Mouse (Mus musculus) stomach, postnatal 0 days (tissue): ENCODE results near the gene Hexim2. TPM values are rescaled to one million over a fixed set of nuclear protein-coding genes. Genes with fewer than 3 reads are reported as not detected.

Experiments used
- ATAC-seq: fragments of 200-750 bp; cut with Nextera tagmentation; 2 replicates; pipeline ENCODE4 v1.8.0; 2017; ENCODE audit not compliant: low FRiP score, low TSS enrichment
- DNase-seq: peaks from one replicate; pipeline ENCODE4 v3.0.0-alpha.2; 2016; ENCODE audit warnings: low spot score
- H3K27ac ChIP-seq: fragments of 300-500 bp; sonication (generic); replicated peaks from 2 replicates; pipeline ENCODE4 v1.5.1; 2014; ENCODE audit warnings: mild to moderate bottlenecking, control low read depth
- H3K27me3 ChIP-seq: fragments of 300-500 bp; sonication (generic); 2 replicates; pipeline ENCODE4 v1.6.1; 2014; ENCODE audit warnings: low read length; ENCODE audit not compliant: control insufficient read depth, insufficient read depth
- H3K36me3 ChIP-seq: fragments of 300-500 bp; sonication (generic); 2 replicates; pipeline ENCODE4 v1.6.1; 2014; ENCODE audit warnings: low read length, mixed read lengths; ENCODE audit not compliant: control insufficient read depth, insufficient read depth
- H3K4me1 ChIP-seq: fragments of 300-500 bp; sonication (generic); replicated peaks from 2 replicates; pipeline ENCODE4 v1.6.1; 2014; ENCODE audit warnings: antibody characterized with exemption; ENCODE audit not compliant: control insufficient read depth, insufficient read depth
- H3K4me2 ChIP-seq: fragments of 300-500 bp; sonication (generic); replicated peaks from 2 replicates; pipeline ENCODE4 v1.6.1; 2014; ENCODE audit warnings: low read depth, mild to moderate bottlenecking, control low read depth, moderate library complexity
- H3K4me3 ChIP-seq: fragments of 300-500 bp; sonication (generic); 2 replicates; pipeline ENCODE4 v1.5.1; 2014; ENCODE audit warnings: low read depth, low read length, control low read depth
- H3K9ac ChIP-seq: fragments of 300-500 bp; sonication (generic); 2 replicates; pipeline ENCODE4 v1.6.1; 2014; ENCODE audit warnings: mild to moderate bottlenecking, low read length, control low read depth, mixed read lengths
- H3K9me3 ChIP-seq: fragments of 300-500 bp; sonication (generic); 2 replicates; pipeline ENCODE4 v1.6.1; 2016; ENCODE audit warnings: low read length; ENCODE audit not compliant: control insufficient read depth
- CTCF ChIP-seq: IDR thresholded peaks from 2 replicates; pipeline ENCODE4 v1.5.1; 2016; ENCODE audit warnings: antibody characterized with exemption, low read depth, mild to moderate bottlenecking, moderate library complexity
- EP300 ChIP-seq: optimal IDR thresholded peaks from 2 replicates; pipeline ENCODE3; 2016; ENCODE audit warnings: antibody characterized with exemption
- WGBS: fragments of 180-500 bp; shearing (Covaris S2); extraction: QIAGEN DNeasy Blood & Tissue Kit; methylation state at CpG from one replicate; pipeline ENCODE4 v1.1.7; 2014; 5-methylcytosine and 5-hydroxymethylcytosine counted together
- polyA plus RNA-seq: library from polyadenylated mRNA; unstranded; fragments of >200 nt; fragmentation: Nextera tagmentation; extraction: Ambion mirVana; gene quantifications from 2 replicates; pipeline ENCODE4 v1.2.1, GENCODE M21; 2015

The Hexim2 gene
- polyA plus RNA-seq, 1 experiment from 2014 or later: 3.7 TPM

- Histone ChIP-seq H3K27me3 (peaks cover 10% of the 10 kb centered on the region; the same call in 1 of the 2 replicates), H3K4me1 (no peaks in the 10 kb centered on the region), H3K9ac (no peak overlapping the region), H3K4me3 (no peak overlapping the region), H3K36me3 (no peaks in the 10 kb centered on the region), H3K9me3 (no peaks in the 10 kb centered on the region), H3K27ac (no peak overlapping the region), H3K4me2 (no peak overlapping the region; the same call in 1 of the 2 replicates)
- TF ChIP-seq EP300 (no peak), CTCF (no peak)
- 63% methylated on average over 9 of the region's 9 CpGs for WGBS
- DNase-seq: no peak
- ATAC-seq: no peak
Measured at GRCm38 (mm10) chr11:103171703-103172391, 39.6 kb downstream of the Hexim2 start.

- Histone ChIP-seq H3K4me1 (no peaks in the 10 kb centered on the region), H3K36me3 (no peaks in the 10 kb centered on the region), H3K27me3 (peaks cover 10% of the 10 kb centered on the region; the same call in 1 of the 2 replicates), H3K4me2 (no peak overlapping the region), H3K4me3 (no peak overlapping the region), H3K9me3 (no peaks in the 10 kb centered on the region), H3K9ac (no peak overlapping the region), H3K27ac (no peak overlapping the region)
- TF ChIP-seq CTCF (no peak), EP300 (no peak)
- ATAC-seq: no peak
- 75% methylated on average over 6 of the region's 6 CpGs for WGBS
- DNase-seq: no peak
Measured at GRCm38 (mm10) chr11:103172392-103173040, 40.3 kb downstream of the Hexim2 start.

GRCm38 (mm10) chr11:103173041-103173770, 41.0 kb downstream of the Hexim2 start:
- no peak overlapping the region for H3K27ac ChIP-seq
- no peak overlapping the region for H3K4me3 ChIP-seq
- WGBS: 86% methylated on average over 7 of the region's 7 CpGs
- no peak for DNase-seq
- no peak overlapping the region for H3K4me2 ChIP-seq
- H3K9me3 ChIP-seq: no peaks in the 10 kb centered on the region
- no peaks in the 10 kb centered on the region for H3K4me1 ChIP-seq
- H3K9ac ChIP-seq: no peak overlapping the region
- TF ChIP-seq EP300 (no peak), CTCF (no peak)
- peaks cover 10% of the 10 kb centered on the region; the same call in 1 of the 2 replicates for H3K27me3 ChIP-seq
- H3K36me3 ChIP-seq: no peaks in the 10 kb centered on the region
- ATAC-seq: no peak

- ATAC-seq (no peak), DNase-seq (no peak)
- TF ChIP-seq CTCF (no peak), EP300 (no peak)
- Histone ChIP-seq H3K36me3 (no peaks in the 10 kb centered on the region), H3K27me3 (peaks cover 10% of the 10 kb centered on the region; the same call in 1 of the 2 replicates), H3K4me2 (no peak overlapping the region), H3K4me3 (no peak overlapping the region), H3K4me1 (no peaks in the 10 kb centered on the region), H3K9ac (no peak overlapping the region), H3K27ac (no peak overlapping the region), H3K9me3 (no peaks in the 10 kb centered on the region)
- 92% methylated on average over 11 of the region's 11 CpGs for WGBS
Measured at GRCm38 (mm10) chr11:103173771-103174344, 41.6 kb downstream of the Hexim2 start.

GRCm38 (mm10) chr11:103174411-103174832, 42.2 kb downstream of the Hexim2 start:
- TF ChIP-seq EP300: no peak
- no peaks in the 10 kb centered on the region for H3K9me3 ChIP-seq
- no peak for DNase-seq
- H3K9ac ChIP-seq: no peak overlapping the region
- WGBS: 69% methylated on average over 5 of the region's 5 CpGs
- ATAC-seq: no peak
- no peaks in the 10 kb centered on the region for H3K36me3 ChIP-seq
- no peaks in the 10 kb centered on the region for H3K4me1 ChIP-seq
- no peak overlapping the region for H3K4me3 ChIP-seq
- H3K27ac ChIP-seq: no peak overlapping the region
- no peak overlapping the region for H3K4me2 ChIP-seq
- peaks cover 8% of the 10 kb centered on the region; the same call in 1 of the 2 replicates for H3K27me3 ChIP-seq
